Mouse (Mus musculus) ES-E14 (cell line): ENCODE measurements around the gene Ppp2r5e.

ENCODE experiments used
- CHD2 ChIP-seq: IDR thresholded peaks from 2 replicates; pipeline ENCODE4 v1.6.1; 2014; ENCODE audit warnings: mild to moderate bottlenecking, low read depth, low read length, inconsistent platforms
- HCFC1 ChIP-seq: IDR thresholded peaks from 2 replicates; pipeline ENCODE4 v1.6.1; 2012; ENCODE audit warnings: low read length, inconsistent platforms, borderline replicate concordance; ENCODE audit not compliant: insufficient read depth
- MAFK ChIP-seq: IDR thresholded peaks from 2 replicates; pipeline ENCODE4 v1.6.1; 2014; ENCODE audit warnings: mild to moderate bottlenecking, low read depth, low read length, inconsistent platforms; ENCODE audit not compliant: insufficient read depth
- ZC3H11A ChIP-seq: IDR thresholded peaks from 2 replicates; pipeline ENCODE4 v1.6.1; 2012; ENCODE audit warnings: low read depth, mild to moderate bottlenecking, inconsistent platforms, low read length, borderline replicate concordance
- ZNF384 ChIP-seq: IDR thresholded peaks from 2 replicates; pipeline ENCODE4 v1.6.1; 2012; ENCODE audit warnings: low read depth, low read length, inconsistent platforms

- TF ChIP-seq ZC3H11A (no peak), MAFK (no peak), ZNF384 (no peak), HCFC1 (no peak), CHD2 (no peak)
These were observed 50.6 kb downstream of the Ppp2r5e start for GRCm38 (mm10) chr12:75545431-75545925.
